Mouse (Mus musculus): ENCODE measurements at regions not wholly inside any gene's neighbourhood (a gene's known extent, or its start where the extent isn't known, plus 50 kb on each side); places are given as distances from the start of the nearest gene placed in this dataset.

- Histone ChIP-seq H3K27me3 (ENCODE audit: control insufficient read depth, insufficient read depth, low read length) (no peaks in the 10 kb centered on the region), H3K36me3 (replicated peaks; ENCODE audit: control insufficient read depth, insufficient read depth, low read depth) (no peaks in the 10 kb centered on the region), H3K9me3 (ENCODE audit: control insufficient read depth, low read length) (no peaks in the 10 kb centered on the region), H3K4me2 (ENCODE audit: low read depth) (no peak overlapping the region), H3K4me1 (replicated peaks; ENCODE audit: control insufficient read depth in 2 of 2, insufficient read depth in 2 of 2, low read length in 1 of 2) (no peaks in the 10 kb centered on the region), H3K27ac (no peak overlapping the region), H3K4me3 (ENCODE audit: insufficient read depth in 1 of 2, low read depth in 2 of 2, low read length in 2 of 2) (no peak overlapping the region), H3K9ac (replicated peaks) (no peak overlapping the region)
- WGBS (ENCODE audit: insufficient replicate concordance), result 54% methylated on average over 5 of the region's 5 CpGs
- ATAC-seq (ENCODE audit: insufficient read depth) (no peak), DNase-seq (ENCODE audit: low read depth in 3 of 3, low spot score in 3 of 3) (no peak)
- TF ChIP-seq CTCF (IDR thresholded peaks at IDR 0.05; ENCODE audit: low read depth) (no peak), EP300 (IDR thresholded peaks at IDR 0.05; ENCODE audit: low read depth) (no peak)
These were observed 365.1 kb downstream of the Fbxo8 start for GRCm38 (mm10) chr8:56915989-56916388.

- peak; percentile 52; the same call in 1 of the 2 replicates for ATAC-seq (ENCODE audit: insufficient read depth)
These were observed 373.8 kb downstream of the Fbxo8 start for GRCm38 (mm10) chr8:56924724-56925123.

GRCm38 (mm10) chr8:56927166-56927565 is 376.3 kb downstream of the Fbxo8 start:
- Histone ChIP-seq H3K9ac (replicated peaks) (no peak overlapping the region; the same call in 1 of the 2 replicates), H3K27me3 (ENCODE audit: control insufficient read depth, insufficient read depth, low read length) (no peaks in the 10 kb centered on the region), H3K4me1 (replicated peaks; ENCODE audit: control insufficient read depth in 2 of 2, insufficient read depth in 2 of 2, low read length in 1 of 2) (peaks cover 24 to 31% of the 10 kb centered on the region in 2 experiments), H3K36me3 (replicated peaks; ENCODE audit: control insufficient read depth, insufficient read depth, low read depth) (no peaks in the 10 kb centered on the region), H3K4me3 (ENCODE audit: insufficient read depth in 1 of 2, low read depth in 2 of 2, low read length in 2 of 2) (no peak overlapping the region), H3K9me3 (ENCODE audit: control insufficient read depth, low read length) (no peaks in the 10 kb centered on the region), H3K4me2 (ENCODE audit: low read depth) (peak overlapping the region; percentile 54), H3K27ac (no peak overlapping the region)
- peak; percentile 33 to 63 (median 53) for DNase-seq (ENCODE audit: low read depth in 3 of 3, low spot score in 3 of 3)
- ATAC-seq (ENCODE audit: insufficient read depth), result peak; percentile 91
- WGBS (ENCODE audit: insufficient replicate concordance), result 58% methylated on average over 1 of the region's 1 CpGs
- TF ChIP-seq EP300 (IDR thresholded peaks at IDR 0.05; ENCODE audit: low read depth) (peak; percentile 87), CTCF (IDR thresholded peaks at IDR 0.05; ENCODE audit: low read depth) (no peak)

More at GRCm38 (mm10) chr8:56924724-56925123, 373.8 kb downstream of the Fbxo8 start:
- H3K27me3 ChIP-seq (ENCODE audit: control insufficient read depth, insufficient read depth, low read length), result no peaks in the 10 kb centered on the region
- H3K4me3 ChIP-seq (ENCODE audit: insufficient read depth in 1 of 2, low read depth in 2 of 2, low read length in 2 of 2), result no peak overlapping the region
- H3K36me3 ChIP-seq (replicated peaks; ENCODE audit: control insufficient read depth, insufficient read depth, low read depth), result no peaks in the 10 kb centered on the region
- H3K27ac ChIP-seq, result no peak overlapping the region
- H3K9me3 ChIP-seq (ENCODE audit: control insufficient read depth, low read length), result no peaks in the 10 kb centered on the region
- peak; percentile 14 to 39 (median 16) for DNase-seq (ENCODE audit: low read depth in 3 of 3, low spot score in 3 of 3)
- H3K4me2 ChIP-seq (ENCODE audit: low read depth), result no peak overlapping the region; the same call in 1 of the 2 replicates
- TF ChIP-seq EP300 (IDR thresholded peaks at IDR 0.05; ENCODE audit: low read depth) (peak; percentile 66), CTCF (IDR thresholded peaks at IDR 0.05; ENCODE audit: low read depth) (no peak)
- H3K4me1 ChIP-seq (replicated peaks; ENCODE audit: control insufficient read depth in 2 of 2, insufficient read depth in 2 of 2, low read length in 1 of 2), result peaks cover 24 to 28% of the 10 kb centered on the region in 2 experiments
- WGBS (ENCODE audit: insufficient replicate concordance), result 0% methylated on average over 1 of the region's 1 CpGs
- H3K9ac ChIP-seq (replicated peaks), result no peak overlapping the region

- Histone ChIP-seq H3K9me3 (ENCODE audit: control insufficient read depth, low read length) (no peaks in the 10 kb centered on the region), H3K4me3 (ENCODE audit: insufficient read depth in 1 of 2, low read depth in 2 of 2, low read length in 2 of 2) (no peak overlapping the region), H3K27ac (no peak overlapping the region), H3K9ac (replicated peaks) (no peak overlapping the region), H3K36me3 (replicated peaks; ENCODE audit: control insufficient read depth, insufficient read depth, low read depth) (no peaks in the 10 kb centered on the region), H3K27me3 (ENCODE audit: control insufficient read depth, insufficient read depth, low read length) (no peaks in the 10 kb centered on the region), H3K4me2 (ENCODE audit: low read depth) (no peak overlapping the region), H3K4me1 (replicated peaks; ENCODE audit: control insufficient read depth in 2 of 2, insufficient read depth in 2 of 2, low read length in 1 of 2) (peaks cover 20 to 23% of the 10 kb centered on the region in 2 experiments)
- ATAC-seq (ENCODE audit: insufficient read depth), result no peak
- TF ChIP-seq CTCF (IDR thresholded peaks at IDR 0.05; ENCODE audit: low read depth) (no peak), EP300 (IDR thresholded peaks at IDR 0.05; ENCODE audit: low read depth) (no peak)
- DNase-seq (ENCODE audit: low read depth in 3 of 3, low spot score in 3 of 3), result no peak
- 76% methylated on average over 6 of the region's 6 CpGs for WGBS (ENCODE audit: insufficient replicate concordance)
These were observed 378.2 kb downstream of the Fbxo8 start for GRCm38 (mm10) chr8:56929076-56929475.

DNA sequence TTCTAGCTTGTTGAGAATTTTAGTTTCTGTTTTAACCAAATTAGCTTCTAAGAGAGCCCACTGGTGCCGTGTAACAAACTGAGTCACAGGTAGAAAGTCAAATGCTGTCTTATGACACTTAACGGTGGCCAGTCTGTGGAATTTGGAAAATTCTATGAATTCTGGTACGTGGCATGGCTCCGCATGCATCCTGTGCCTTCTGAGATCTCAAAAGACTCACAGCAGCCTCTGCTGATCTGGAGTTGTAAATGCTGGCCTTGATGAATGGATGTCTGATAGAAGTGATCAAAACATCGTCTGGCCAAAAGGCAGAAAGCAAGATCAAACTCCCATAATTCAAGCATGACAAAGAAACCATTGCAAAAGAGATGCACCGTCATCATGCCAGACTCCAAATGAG is 381.5 kb downstream of the Fbxo8 start:
- TF ChIP-seq CTCF (IDR thresholded peaks at IDR 0.05; ENCODE audit: low read depth) (no peak), EP300 (IDR thresholded peaks at IDR 0.05; ENCODE audit: low read depth) (no peak)
- Histone ChIP-seq H3K27ac (no peak overlapping the region), H3K4me1 (replicated peaks; ENCODE audit: control insufficient read depth in 2 of 2, insufficient read depth in 2 of 2, low read length in 1 of 2) (peaks cover 8% of the 10 kb centered on the region in 2 experiments), H3K9ac (replicated peaks) (no peak overlapping the region), H3K36me3 (replicated peaks; ENCODE audit: control insufficient read depth, insufficient read depth, low read depth) (no peaks in the 10 kb centered on the region), H3K4me3 (ENCODE audit: insufficient read depth in 1 of 2, low read depth in 2 of 2, low read length in 2 of 2) (no peak overlapping the region), H3K4me2 (ENCODE audit: low read depth) (no peak overlapping the region), H3K9me3 (ENCODE audit: control insufficient read depth, low read length) (no peaks in the 10 kb centered on the region), H3K27me3 (ENCODE audit: control insufficient read depth, insufficient read depth, low read length) (no peaks in the 10 kb centered on the region)
- DNase-seq (ENCODE audit: low read depth in 3 of 3, low spot score in 3 of 3) (no peak), ATAC-seq (ENCODE audit: insufficient read depth) (no peak)
- WGBS (ENCODE audit: insufficient replicate concordance), result 43% methylated on average over 6 of the region's 6 CpGs
